Mouse (Mus musculus): Measurements from ENCODE around the gene Cldn7. TPM values are rescaled to one million over a fixed set of nuclear protein-coding genes. Genes with fewer than 3 reads are reported as not detected.

Cldn7 gene
- 0.40 TPM for polyA plus RNA-seq (2014; fragmentation: Illumina TruSeq; extraction: RNeasy Lipid Tissue Mini Kit (QIAGEN cat#74804); ENCODE audit: low read depth, low replicate concordance)

GRCm38 (mm10) chr11:69964650-69965270 lies at the start of gene Cldn7:
TSS of gene Cldn7 (plus strand) at chr11:69964779.

GRCm38 (mm10) chr11:69921114-69922011 lies 43.2 kb upstream of the Cldn7 start, which contains the start of gene Eif5a:
TSS of gene Eif5a (minus strand) at chr11:69921958.

GRCm38 (mm10) chr11:69935137-69935879 lies 29.3 kb upstream of the Cldn7 start, which contains the start of gene Ybx2:
TSS of gene Ybx2 (plus strand) at chr11:69935796.

GRCm38 (mm10) chr11:69948066-69948762 lies 16.4 kb upstream of the Cldn7 start, which contains the start of gene Slc2a4:
TSS of gene Slc2a4 (minus strand) at chr11:69948188.

GRCm38 (mm10) chr11:69981141-69981762 lies 16.7 kb downstream of the Cldn7 start, which contains the start of gene Ctdnep1:
TSS of gene Ctdnep1 (plus strand) at chr11:69981156.

GRCm38 (mm10) chr11:69982225-69982624 lies 17.6 kb downstream of the Cldn7 start, which contains the start of gene Elp5:
TSS of gene Elp5 (minus strand) at chr11:69982517.

GRCm38 (mm10) chr11:69990850-69991691 lies 26.5 kb downstream of the Cldn7 start, which contains the start of gene Gabarap:
TSS of gene Gabarap (plus strand) at chr11:69991143.

GRCm38 (mm10) chr11:69995391-69995960 lies 30.9 kb downstream of the Cldn7 start, which contains the start of gene Phf23:
TSS of gene Phf23 (plus strand) at chr11:69995777.

GRCm38 (mm10) chr11:70000396-70000898 lies 35.9 kb downstream of the Cldn7 start, which contains the start of gene Dvl2:
TSS of gene Dvl2 (plus strand) at chr11:70000595.

GRCm38 (mm10) chr11:70014880-70015558 lies 50.4 kb downstream of the Cldn7 start, which contains the start of gene Acadvl:
TSS of gene Acadvl (minus strand) at chr11:70015411.

GRCm38 (mm10) chr11:70016669-70017068 lies 52.1 kb downstream of the Cldn7 start, which contains the start of gene Dlg4:
TSS of gene Dlg4 (plus strand) at chr11:70016942.

Other genes with a start within 250 kb of the Cldn7 start
- gene Polr2a, start 206.1 kb upstream of the Cldn7 start, polyA plus RNA-seq (2014; fragmentation: Illumina TruSeq; extraction: RNeasy Lipid Tissue Mini Kit (QIAGEN cat#74804); ENCODE audit: low read depth, low replicate concordance): 7.7 TPM
- not detected for gene Slc35g3, start 202.8 kb upstream of the Cldn7 start, polyA plus RNA-seq (2014; fragmentation: Illumina TruSeq; extraction: RNeasy Lipid Tissue Mini Kit (QIAGEN cat#74804); ENCODE audit: low read depth, low replicate concordance)
- gene Zbtb4, start 198.9 kb upstream of the Cldn7 start, polyA plus RNA-seq (2014; fragmentation: Illumina TruSeq; extraction: RNeasy Lipid Tissue Mini Kit (QIAGEN cat#74804); ENCODE audit: low read depth, low replicate concordance): 4.1 TPM
- 0.58 TPM for gene Chrnb1, start 168.8 kb upstream of the Cldn7 start, polyA plus RNA-seq (2014; fragmentation: Illumina TruSeq; extraction: RNeasy Lipid Tissue Mini Kit (QIAGEN cat#74804); ENCODE audit: low read depth, low replicate concordance)
- 0.29 TPM for gene Fgf11, start 162.9 kb upstream of the Cldn7 start, polyA plus RNA-seq (2014; fragmentation: Illumina TruSeq; extraction: RNeasy Lipid Tissue Mini Kit (QIAGEN cat#74804); ENCODE audit: low read depth, low replicate concordance)
- 3.6 TPM for gene Tmem102, start 159.2 kb upstream of the Cldn7 start, polyA plus RNA-seq (2014; fragmentation: Illumina TruSeq; extraction: RNeasy Lipid Tissue Mini Kit (QIAGEN cat#74804); ENCODE audit: low read depth, low replicate concordance)
- gene Gm39566, start 149.5 kb upstream of the Cldn7 start, polyA plus RNA-seq (2014; fragmentation: Illumina TruSeq; extraction: RNeasy Lipid Tissue Mini Kit (QIAGEN cat#74804); ENCODE audit: low read depth, low replicate concordance): not detected
- gene Spem2, start 146.3 kb upstream of the Cldn7 start, polyA plus RNA-seq (2014; fragmentation: Illumina TruSeq; extraction: RNeasy Lipid Tissue Mini Kit (QIAGEN cat#74804); ENCODE audit: low read depth, low replicate concordance): not detected
- not detected for gene Spem1, start 142.6 kb upstream of the Cldn7 start, polyA plus RNA-seq (2014; fragmentation: Illumina TruSeq; extraction: RNeasy Lipid Tissue Mini Kit (QIAGEN cat#74804); ENCODE audit: low read depth, low replicate concordance)
- gene Nlgn2, start 127.0 kb upstream of the Cldn7 start, polyA plus RNA-seq (2014; fragmentation: Illumina TruSeq; extraction: RNeasy Lipid Tissue Mini Kit (QIAGEN cat#74804); ENCODE audit: low read depth, low replicate concordance): 0.11 TPM
- gene Tmem256, start 126.3 kb upstream of the Cldn7 start, polyA plus RNA-seq (2014; fragmentation: Illumina TruSeq; extraction: RNeasy Lipid Tissue Mini Kit (QIAGEN cat#74804); ENCODE audit: low read depth, low replicate concordance): 58.8 TPM
- 1.1 TPM for gene Plscr3, start 118.4 kb upstream of the Cldn7 start, polyA plus RNA-seq (2014; fragmentation: Illumina TruSeq; extraction: RNeasy Lipid Tissue Mini Kit (QIAGEN cat#74804); ENCODE audit: low read depth, low replicate concordance)
- not detected for gene Tnk1, start 106.0 kb upstream of the Cldn7 start, polyA plus RNA-seq (2014; fragmentation: Illumina TruSeq; extraction: RNeasy Lipid Tissue Mini Kit (QIAGEN cat#74804); ENCODE audit: low read depth, low replicate concordance)
- not detected for gene Tmem95, start 86.8 kb upstream of the Cldn7 start, polyA plus RNA-seq (2014; fragmentation: Illumina TruSeq; extraction: RNeasy Lipid Tissue Mini Kit (QIAGEN cat#74804); ENCODE audit: low read depth, low replicate concordance)
- gene Kctd11, start 83.4 kb upstream of the Cldn7 start, polyA plus RNA-seq (2014; fragmentation: Illumina TruSeq; extraction: RNeasy Lipid Tissue Mini Kit (QIAGEN cat#74804); ENCODE audit: low read depth, low replicate concordance): 0.42 TPM
- gene Acap1, start 69.2 kb upstream of the Cldn7 start, polyA plus RNA-seq (2014; fragmentation: Illumina TruSeq; extraction: RNeasy Lipid Tissue Mini Kit (QIAGEN cat#74804); ENCODE audit: low read depth, low replicate concordance): 0.40 TPM
- not detected for gene 2810408A11Rik, start 63.8 kb upstream of the Cldn7 start, polyA plus RNA-seq (2014; fragmentation: Illumina TruSeq; extraction: RNeasy Lipid Tissue Mini Kit (QIAGEN cat#74804); ENCODE audit: low read depth, low replicate concordance)
- 3.0 TPM for gene Neurl4, start 63.7 kb upstream of the Cldn7 start, polyA plus RNA-seq (2014; fragmentation: Illumina TruSeq; extraction: RNeasy Lipid Tissue Mini Kit (QIAGEN cat#74804); ENCODE audit: low read depth, low replicate concordance)
- 9.6 TPM for gene Gps2, start 50.9 kb upstream of the Cldn7 start, polyA plus RNA-seq (2014; fragmentation: Illumina TruSeq; extraction: RNeasy Lipid Tissue Mini Kit (QIAGEN cat#74804); ENCODE audit: low read depth, low replicate concordance)
- gene Eif5a, start 42.8 kb upstream of the Cldn7 start, polyA plus RNA-seq (2014; fragmentation: Illumina TruSeq; extraction: RNeasy Lipid Tissue Mini Kit (QIAGEN cat#74804); ENCODE audit: low read depth, low replicate concordance): 155 TPM
- not detected for gene Ybx2, start 29.0 kb upstream of the Cldn7 start, polyA plus RNA-seq (2014; fragmentation: Illumina TruSeq; extraction: RNeasy Lipid Tissue Mini Kit (QIAGEN cat#74804); ENCODE audit: low read depth, low replicate concordance)
- gene Slc2a4, start 16.6 kb upstream of the Cldn7 start, polyA plus RNA-seq (2014; fragmentation: Illumina TruSeq; extraction: RNeasy Lipid Tissue Mini Kit (QIAGEN cat#74804); ENCODE audit: low read depth, low replicate concordance): not detected
- gene Ctdnep1, start 16.4 kb downstream of the Cldn7 start, polyA plus RNA-seq (2014; fragmentation: Illumina TruSeq; extraction: RNeasy Lipid Tissue Mini Kit (QIAGEN cat#74804); ENCODE audit: low read depth, low replicate concordance): 25.5 TPM
- gene Elp5, start 17.7 kb downstream of the Cldn7 start, polyA plus RNA-seq (2014; fragmentation: Illumina TruSeq; extraction: RNeasy Lipid Tissue Mini Kit (QIAGEN cat#74804); ENCODE audit: low read depth, low replicate concordance): 9.7 TPM
- 367 TPM for gene Gabarap, start 26.4 kb downstream of the Cldn7 start, polyA plus RNA-seq (2014; fragmentation: Illumina TruSeq; extraction: RNeasy Lipid Tissue Mini Kit (QIAGEN cat#74804); ENCODE audit: low read depth, low replicate concordance)
- gene Phf23, start 31.0 kb downstream of the Cldn7 start, polyA plus RNA-seq (2014; fragmentation: Illumina TruSeq; extraction: RNeasy Lipid Tissue Mini Kit (QIAGEN cat#74804); ENCODE audit: low read depth, low replicate concordance): 7.1 TPM
- 0.37 TPM for gene Dvl2, start 35.8 kb downstream of the Cldn7 start, polyA plus RNA-seq (2014; fragmentation: Illumina TruSeq; extraction: RNeasy Lipid Tissue Mini Kit (QIAGEN cat#74804); ENCODE audit: low read depth, low replicate concordance)
- gene Acadvl, start 50.6 kb downstream of the Cldn7 start, polyA plus RNA-seq (2014; fragmentation: Illumina TruSeq; extraction: RNeasy Lipid Tissue Mini Kit (QIAGEN cat#74804); ENCODE audit: low read depth, low replicate concordance): 60.6 TPM
- gene Dlg4, start 52.2 kb downstream of the Cldn7 start, polyA plus RNA-seq (2014; fragmentation: Illumina TruSeq; extraction: RNeasy Lipid Tissue Mini Kit (QIAGEN cat#74804); ENCODE audit: low read depth, low replicate concordance): 0.13 TPM
- 171 TPM for gene Asgr1, start 89.3 kb downstream of the Cldn7 start, polyA plus RNA-seq (2014; fragmentation: Illumina TruSeq; extraction: RNeasy Lipid Tissue Mini Kit (QIAGEN cat#74804); ENCODE audit: low read depth, low replicate concordance)
- gene Asgr2, start 127.9 kb downstream of the Cldn7 start, polyA plus RNA-seq (2014; fragmentation: Illumina TruSeq; extraction: RNeasy Lipid Tissue Mini Kit (QIAGEN cat#74804); ENCODE audit: low read depth, low replicate concordance): 93.1 TPM
- 0.24 TPM for gene Mgl2, start 165.6 kb downstream of the Cldn7 start, polyA plus RNA-seq (2014; fragmentation: Illumina TruSeq; extraction: RNeasy Lipid Tissue Mini Kit (QIAGEN cat#74804); ENCODE audit: low read depth, low replicate concordance)
- 0.37 TPM for gene Clec10a, start 191.4 kb downstream of the Cldn7 start, polyA plus RNA-seq (2014; fragmentation: Illumina TruSeq; extraction: RNeasy Lipid Tissue Mini Kit (QIAGEN cat#74804); ENCODE audit: low read depth, low replicate concordance)
- 0.61 TPM for gene Slc16a11, start 248.0 kb downstream of the Cldn7 start, polyA plus RNA-seq (2014; fragmentation: Illumina TruSeq; extraction: RNeasy Lipid Tissue Mini Kit (QIAGEN cat#74804); ENCODE audit: low read depth, low replicate concordance)